9 mouse cellular contexts compared by ENCODE assay signal in the genomic region with DNA sequence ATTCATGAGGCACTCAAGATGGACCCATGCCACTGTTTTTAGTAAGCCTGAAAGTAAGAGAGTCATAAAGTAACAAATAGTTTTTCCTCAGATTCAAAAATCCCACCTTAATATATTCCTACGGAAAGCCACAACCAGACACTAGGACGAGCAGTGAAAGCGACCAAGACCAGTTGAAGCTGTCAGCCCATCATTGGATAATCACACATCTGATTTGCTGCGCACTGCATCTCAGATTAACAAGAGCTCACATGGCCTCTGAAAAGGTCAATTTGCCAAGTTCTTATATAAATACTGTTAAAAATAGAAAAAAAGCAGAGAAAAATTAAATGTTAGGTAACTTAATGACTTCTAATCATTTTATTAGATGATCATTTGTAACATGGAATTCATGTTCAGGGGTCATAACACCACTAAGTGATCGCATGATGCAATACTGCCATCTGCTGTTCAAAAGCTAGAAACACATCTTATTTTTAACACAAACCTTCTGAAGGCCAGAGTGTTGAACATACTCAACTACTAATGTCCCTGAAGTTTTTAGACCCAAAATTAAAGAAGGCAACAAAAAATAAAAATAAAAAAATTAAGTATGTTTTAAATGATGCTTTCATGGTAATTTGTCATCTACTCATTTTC. TPM values are rescaled to one million over a fixed set of nuclear protein-coding genes. Genes with fewer than 3 reads are reported as not detected.
DNase-seq lines count a peak whose midpoint lies in the region; ATAC-seq and TF ChIP-seq lines count a peak whose summit lies in the region.
"Had no signal": no experiment of that assay in that cellular context is flagged by ENCODE, and none has a peak within 500 bp of the region (broad histone marks: within the 10 kb centered on the region; RNA-seq: fewer than 3 reads in every experiment).

No protein-coding gene starts in this region.

- H3K4me1 ChIP-seq in ES-E14 (ENCODE audit: control insufficient read depth in 2 of 2, insufficient read depth in 2 of 2, low read length in 2 of 2, poor library complexity in 1 of 2), result no peaks in the 10 kb centered on the region
- H3K4me1 ChIP-seq: embryonic facial prominence, embryonic 15.5 days had no signal

- in situ Hi-C loops in ES-E14 (cut with MboI; ENCODE audit: low sequenced_read_pairs in 2 of 2, unreplicated experiment in 2 of 2), result loop anchor here in 1 of 2 experiments (10.0 kb wide), 1 partner anchor 884 kb away; a partner anchor contains a TSS

- peak; percentile 71 for ATAC-seq in megakaryocyte, adult 5-6 weeks (ENCODE audit: poor library complexity, severe bottlenecking)

- no peak overlapping the region for H3K4me3 ChIP-seq in ES-E14 (ENCODE audit: insufficient read depth in 1 of 2, low read depth in 1 of 2, low read length in 2 of 2, poor library complexity in 1 of 2, severe bottlenecking in 1 of 2)
- H3K4me3 ChIP-seq: embryonic facial prominence, embryonic 15.5 days had no signal

- no peaks in the 10 kb centered on the region for H3K9me3 ChIP-seq in ES-E14 (ENCODE audit: control insufficient read depth, insufficient read depth, low read depth, low read length)
- H3K9me3 ChIP-seq: embryonic facial prominence, embryonic 15.5 days had no signal

- DNase-seq in kidney, adult 9 months, result peak; percentile 51
- DNase-seq in kidney, adult 11 months, result no peak
- peak; percentile 26 for DNase-seq in ES-E14 (ENCODE audit: low read depth, low spot score)
- peak; percentile 59 for DNase-seq in c-Kit-positive CD71-positive TER-119-positive erythroid progenitor cells, embryonic 14.5 days (ENCODE audit: low spot score)
- DNase-seq in urinary bladder, postnatal 14 days (ENCODE audit: low spot score), result no peak
- no peak for DNase-seq in cerebellum, adult 8-10 months
- DNase-seq in cerebellum, adult 18-20 months, result no peak

- H3K9ac ChIP-seq in ES-E14 (ENCODE audit: insufficient read depth, low read depth, low read length, poor library complexity, severe bottlenecking), result no peak overlapping the region
- H3K9ac ChIP-seq: embryonic facial prominence, embryonic 15.5 days had no signal

- no peak overlapping the region for H3K27ac ChIP-seq in ES-E14 (ENCODE audit: insufficient read depth, low read depth, low read length, poor library complexity, severe bottlenecking)
- H3K27ac ChIP-seq: embryonic facial prominence, embryonic 15.5 days had no signal

- H3K36me3 ChIP-seq in ES-E14 (ENCODE audit: control insufficient read depth, insufficient read depth, low read length, poor library complexity, severe bottlenecking), result no peaks in the 10 kb centered on the region; the same call in none of the 2 replicates

TF ChIP-seq in ES-E14, 5 proteins besides CTCF, POLR2A, EP300 and RAD21:
- TF ChIP-seq ZNF384 (IDR thresholded peaks at IDR 0.05; ENCODE audit: low read depth, low read length) (no peak), HCFC1 (IDR thresholded peaks at IDR 0.05; ENCODE audit: borderline replicate concordance, insufficient read depth, low read length) (no peak), ZC3H11A (IDR thresholded peaks at IDR 0.05; ENCODE audit: borderline replicate concordance, low read depth, low read length) (no peak; the same call in 1 of the 2 replicates), MAFK (IDR thresholded peaks at IDR 0.05; ENCODE audit: insufficient read depth, low read depth, low read length) (no peak), CHD2 (IDR thresholded peaks at IDR 0.05; ENCODE audit: low read depth, low read length) (no peak)

RNA-seq across cellular contexts. Expression of a gene that starts 16.9 kb away (rescaled TPM):
- total RNA-seq in ES-E14 (2012; rRNA removed), result 20.8 and 21.4 TPM in 2 replicates
- total RNA-seq in megakaryocyte, adult 5-6 weeks (2015), result 12.4 and 13.9 TPM in 2 replicates
- total RNA-seq in megakaryocyte, adult 5-6 weeks (2017), result 46.7 and 50.4 TPM in 2 replicates

Comparison
In these comparisons a context has a peak if more than half of its experiments do, and no peak if none do; other contexts are left out.
1. DNase-seq: peak in kidney, adult 9 months (single experiment), ES-E14 (single experiment) and c-Kit-positive CD71-positive TER-119-positive erythroid progenitor cells, embryonic 14.5 days (single experiment); none in kidney, adult 11 months (single experiment), urinary bladder, postnatal 14 days (single experiment), cerebellum, adult 8-10 months (single experiment) and cerebellum, adult 18-20 months (0 of 2).